Mouse (Mus musculus): Measurements from ENCODE around the gene Slc15a2. TPM values are rescaled to one million over a fixed set of nuclear protein-coding genes. Genes with fewer than 3 reads are reported as not detected.
A peak's percentile ranks its signal among the peaks of the same experiment; 100 is the strongest.

The Slc15a2 gene
- total RNA-seq, 2 experiments from 2014 or later, result 35.1 to 35.7 TPM

DNA sequence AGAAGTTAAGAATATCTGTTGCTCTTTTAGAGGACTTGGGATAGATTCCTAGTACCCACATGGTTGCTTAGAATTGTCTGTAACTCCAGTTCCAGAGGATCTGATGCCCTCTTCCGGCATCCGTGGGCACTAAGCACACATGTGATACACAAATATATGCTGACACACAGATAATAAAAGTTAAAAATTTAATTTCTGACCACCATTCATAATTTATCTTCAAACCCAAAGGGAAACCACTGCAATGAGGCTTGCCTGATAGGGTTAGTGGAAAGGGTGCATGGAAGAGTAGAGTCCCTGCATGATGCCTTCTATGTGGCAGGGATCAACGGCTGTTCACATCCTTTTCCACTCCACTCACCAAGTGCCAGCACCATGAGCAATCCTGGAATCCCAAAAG is 13.1 kb downstream of the Slc15a2 start:
- intact Hi-C loops (cut with DNase I), result no loop called here
- no peak for DNase-seq (ENCODE audit: extremely low spot score in 1 of 2, low spot score in 2 of 2)

DNA sequence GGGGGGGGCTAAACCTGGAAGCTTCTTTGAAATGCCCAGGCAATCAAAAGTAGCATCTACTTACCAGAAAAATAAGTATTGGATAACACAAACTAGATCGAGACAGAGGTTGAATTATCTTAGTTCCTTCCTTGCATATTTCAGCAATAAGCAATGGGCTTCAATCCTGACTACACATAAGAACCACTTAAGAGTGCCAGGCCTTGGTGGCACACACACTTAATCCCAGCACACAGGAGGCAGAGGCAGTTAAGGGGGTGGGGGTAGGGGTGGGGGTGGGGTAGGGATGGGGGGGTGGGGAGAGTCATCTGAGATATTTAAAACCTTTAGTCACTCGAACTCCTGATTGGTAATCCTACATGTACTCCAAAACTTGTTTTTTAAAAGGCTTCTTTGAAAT is 13.5 kb downstream of the Slc15a2 start:
- intact Hi-C loops (cut with DNase I), result no loop called here
- no peak for DNase-seq (ENCODE audit: extremely low spot score in 1 of 2, low spot score in 2 of 2)

DNA sequence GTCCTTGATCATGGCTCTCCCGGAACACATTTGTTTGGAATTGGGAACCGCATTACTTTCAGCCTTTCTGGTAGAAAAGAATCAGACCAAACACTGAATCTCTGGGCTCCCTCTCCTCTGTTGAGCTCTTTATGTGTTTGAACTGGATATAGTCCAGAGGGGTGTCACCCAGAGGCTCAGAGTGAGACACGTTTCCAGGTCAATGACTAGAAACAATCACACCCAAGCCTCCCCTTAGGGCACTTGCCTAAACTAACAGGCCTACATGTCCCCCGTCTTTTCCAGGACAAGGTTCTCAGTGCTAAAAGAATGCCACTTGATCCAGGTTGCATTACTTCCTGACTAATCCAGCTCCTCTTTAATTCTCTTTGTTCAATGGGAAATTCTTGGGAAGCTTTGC is 13.9 kb downstream of the Slc15a2 start:
- peak in 1 of 2 experiments; percentile 46 for DNase-seq (ENCODE audit: extremely low spot score in 1 of 2, low spot score in 2 of 2)
- intact Hi-C loops (cut with DNase I), result no loop called here

DNA sequence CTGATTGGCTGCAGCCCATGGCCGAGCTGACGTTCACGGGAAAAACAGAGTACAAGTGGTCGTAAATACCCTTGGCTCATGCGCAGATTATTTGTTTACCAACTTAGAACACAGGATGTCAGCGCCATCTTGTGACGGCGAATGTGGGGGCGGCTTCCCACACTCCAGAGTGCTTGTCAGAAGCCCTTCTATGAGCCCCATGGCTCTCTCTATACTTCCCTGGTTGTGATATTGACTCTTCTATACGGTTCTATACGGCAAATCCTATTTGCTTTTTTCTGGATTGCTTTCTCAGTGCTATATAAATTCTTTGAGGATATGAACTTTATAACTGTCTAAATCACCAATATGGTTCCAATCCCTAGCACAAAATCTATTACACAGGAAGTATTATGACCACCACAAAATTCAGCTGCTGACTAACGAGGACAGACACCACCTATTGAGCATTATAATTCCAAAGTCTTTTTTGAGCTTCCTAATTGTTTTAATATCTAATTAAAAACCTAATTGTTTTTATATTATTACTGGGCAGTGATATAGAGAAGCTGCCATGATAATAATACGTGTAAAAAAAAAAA is 14.5 kb downstream of the Slc15a2 start:
- intact Hi-C loops (cut with DNase I), result no loop called here
- DNase-seq (ENCODE audit: extremely low spot score in 1 of 2, low spot score in 2 of 2), result no peak

DNA sequence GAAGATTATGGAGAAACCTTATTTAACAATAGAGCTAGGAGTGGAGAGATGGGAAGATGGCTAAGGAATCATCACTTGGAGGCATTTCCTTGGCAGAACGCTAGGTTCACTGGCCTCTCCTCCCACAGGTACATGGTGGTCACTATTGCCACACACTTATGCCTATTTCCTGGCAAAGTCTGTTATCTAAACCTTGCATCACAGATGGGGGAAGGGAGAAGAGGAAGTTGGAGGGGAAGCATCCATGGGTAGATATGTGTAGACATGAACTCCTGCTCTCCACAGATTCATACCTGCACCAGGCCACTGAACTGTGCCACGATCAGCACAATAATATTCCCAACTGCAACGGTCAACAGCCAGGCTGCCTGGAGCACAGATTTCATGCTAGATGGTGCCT is 32.8 kb downstream of the Slc15a2 start:
- no peak for DNase-seq (ENCODE audit: extremely low spot score in 1 of 2, low spot score in 2 of 2)
- intact Hi-C loops (cut with DNase I), result no loop called here

DNA sequence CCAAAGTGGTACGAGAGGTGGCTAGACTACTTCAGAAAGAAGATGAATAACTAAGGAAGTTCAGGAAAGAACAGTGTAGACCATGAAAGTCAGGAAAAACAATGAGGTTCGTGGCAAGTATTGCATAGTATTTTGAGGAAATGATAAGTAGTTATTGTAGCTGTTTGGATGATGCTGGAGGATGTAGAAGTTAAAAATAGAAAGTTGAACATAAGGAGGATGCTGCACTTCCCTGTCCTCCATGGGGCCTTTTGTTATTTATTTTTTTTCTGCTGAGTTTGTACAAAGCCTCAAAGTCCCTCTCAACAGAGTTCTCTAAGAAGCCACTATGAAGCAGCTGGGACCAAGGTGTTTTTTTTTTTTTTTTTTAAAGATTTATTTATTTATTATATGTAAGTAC is 37.0 kb downstream of the Slc15a2 start:
- intact Hi-C loops (cut with DNase I), result loop anchor here (10.0 kb wide), 1 partner anchor 47 kb away; no protein-coding TSS in a partner anchor

DNA sequence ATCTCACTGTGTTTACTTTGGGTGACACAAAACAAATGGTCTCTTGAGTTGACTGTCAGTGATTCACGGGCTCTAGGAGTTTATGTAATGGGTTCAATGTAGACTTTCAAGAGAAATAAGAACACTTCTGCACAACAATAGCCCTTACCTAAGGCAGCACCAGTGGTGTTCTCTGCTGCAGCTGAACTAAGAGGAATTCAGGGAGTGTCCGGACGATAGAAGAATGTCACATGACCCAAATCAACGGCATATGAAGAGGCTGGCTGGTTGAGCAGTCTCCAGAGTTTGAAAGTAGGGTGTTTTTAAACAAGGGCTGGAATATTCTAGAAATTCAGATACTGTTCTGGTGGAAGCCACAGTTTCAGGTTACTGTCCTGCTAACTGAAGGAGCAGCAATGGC is 37.7 kb downstream of the Slc15a2 start:
- intact Hi-C loops (cut with DNase I), result loop anchor here (10.0 kb wide), 1 partner anchor 48 kb away; no protein-coding TSS in a partner anchor
- no peak for DNase-seq (ENCODE audit: extremely low spot score in 1 of 2, low spot score in 2 of 2)

More for the DNA sequence above, 37.0 kb downstream of the Slc15a2 start:
- no peak for DNase-seq (ENCODE audit: extremely low spot score in 1 of 2, low spot score in 2 of 2)

DNA sequence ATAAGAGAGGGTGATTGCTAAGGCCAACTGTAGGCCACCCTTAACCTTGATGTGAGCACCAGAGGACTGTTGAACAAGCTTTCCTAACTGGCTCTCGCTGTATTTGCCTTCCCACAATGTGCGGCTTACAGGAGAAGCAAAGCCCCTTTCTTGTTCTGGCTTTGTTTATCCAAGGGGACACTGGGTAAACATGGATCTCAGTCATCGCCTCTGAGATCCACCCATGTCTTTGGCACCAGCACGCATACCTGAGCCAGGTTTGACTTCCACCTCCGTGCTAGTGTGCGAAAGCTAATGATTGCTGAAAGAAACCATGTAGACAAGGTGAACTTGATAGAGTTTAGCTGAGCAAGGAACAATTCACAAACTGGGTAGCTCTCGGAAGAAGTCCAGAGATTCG is 41.2 kb downstream of the Slc15a2 start:
- intact Hi-C loops (cut with DNase I), result loop anchor here (10.0 kb wide), 1 partner anchor 51 kb away; no protein-coding TSS in a partner anchor
- no peak for DNase-seq (ENCODE audit: extremely low spot score in 1 of 2, low spot score in 2 of 2)

DNA sequence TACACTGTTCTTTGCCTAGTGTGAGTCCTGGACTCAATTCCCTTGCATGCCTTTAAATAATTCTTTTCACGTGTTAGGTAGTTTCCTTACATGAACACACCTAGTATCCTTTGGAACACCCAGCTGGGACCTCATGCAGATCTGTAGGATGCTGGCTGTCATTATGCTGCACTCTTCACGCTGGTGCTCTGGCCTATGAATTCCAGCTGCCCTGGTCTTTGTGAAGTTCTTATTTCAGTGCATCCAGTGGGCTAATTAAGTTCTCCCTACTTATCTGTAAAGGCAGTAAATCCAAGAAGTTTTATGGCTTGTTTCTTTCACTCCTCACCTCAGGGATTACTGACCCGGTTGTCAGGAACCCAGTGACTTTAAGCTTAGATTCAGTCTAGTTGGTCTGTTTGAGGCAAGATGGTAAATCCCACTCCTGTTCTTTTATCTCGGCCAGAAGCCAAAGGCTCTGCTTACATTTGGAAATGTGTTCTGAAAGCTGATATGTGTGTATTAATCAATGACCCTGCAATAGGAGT is 45.3 kb downstream of the Slc15a2 start:
- DNase-seq (ENCODE audit: extremely low spot score in 1 of 2, low spot score in 2 of 2), result no peak
- intact Hi-C loops (cut with DNase I), result no loop called here

DNA sequence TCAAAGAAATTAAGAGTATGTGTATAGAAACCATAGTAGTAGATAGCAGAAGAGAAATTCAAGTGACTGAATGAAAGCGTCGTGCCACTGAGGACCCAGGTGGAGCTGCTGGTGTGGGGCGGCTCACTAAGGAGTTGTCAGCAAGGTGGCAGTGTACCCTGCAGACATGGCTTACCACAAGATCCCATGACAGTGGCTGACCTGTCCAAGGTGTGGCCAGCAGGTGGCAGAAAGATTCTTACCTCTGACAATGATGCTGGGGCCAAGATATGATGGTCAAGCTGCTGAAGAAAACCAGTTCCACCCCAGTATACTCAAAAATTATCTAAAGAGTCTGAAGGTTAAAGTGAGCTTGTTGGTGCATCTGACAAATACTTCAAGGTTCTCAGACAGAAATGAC is 49.3 kb downstream of the Slc15a2 start:
- intact Hi-C loops (cut with DNase I), result no loop called here
- no peak for DNase-seq (ENCODE audit: extremely low spot score in 1 of 2, low spot score in 2 of 2)

DNA sequence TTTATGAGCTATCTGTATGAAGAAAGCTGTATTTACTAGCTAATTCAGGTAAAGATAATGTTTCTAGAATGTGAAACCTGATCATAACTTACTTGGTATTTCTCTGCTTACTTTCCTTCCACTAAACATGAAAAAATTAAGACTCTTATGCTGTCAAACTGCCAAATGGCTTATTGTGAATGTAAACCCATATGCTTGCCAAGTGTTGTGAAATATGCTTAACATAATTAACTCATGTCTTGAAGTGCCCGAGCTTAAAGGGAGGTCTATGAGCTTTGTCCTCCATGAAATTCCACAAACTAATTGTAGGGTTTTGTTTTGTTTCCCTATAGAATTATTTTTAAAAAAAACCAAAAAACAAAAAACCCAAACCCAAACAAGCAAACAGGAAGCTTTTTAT is 50.9 kb downstream of the Slc15a2 start:
- no peak for DNase-seq (ENCODE audit: extremely low spot score in 1 of 2, low spot score in 2 of 2)
- intact Hi-C loops (cut with DNase I), result no loop called here

DNA sequence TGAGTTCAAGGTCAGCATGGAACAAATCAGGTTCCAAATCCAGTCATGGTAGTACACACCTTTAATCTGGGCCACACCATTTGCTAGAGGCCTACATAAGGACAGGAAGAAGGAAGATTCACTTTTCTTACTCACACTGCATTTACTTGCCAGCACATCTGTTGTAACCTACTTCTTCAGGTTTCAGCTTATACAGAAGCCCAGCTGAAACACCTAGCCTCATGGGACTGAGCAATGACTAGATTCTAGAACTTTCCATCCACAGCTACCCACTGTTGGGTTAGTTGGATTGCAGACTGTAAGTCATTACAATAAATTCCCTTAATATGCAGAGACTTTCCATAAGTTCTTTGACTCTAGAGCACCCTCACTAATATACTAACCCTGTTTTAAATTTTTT is 52.2 kb downstream of the Slc15a2 start:
- no peak for DNase-seq (ENCODE audit: extremely low spot score in 1 of 2, low spot score in 2 of 2)
- intact Hi-C loops (cut with DNase I), result no loop called here

DNA sequence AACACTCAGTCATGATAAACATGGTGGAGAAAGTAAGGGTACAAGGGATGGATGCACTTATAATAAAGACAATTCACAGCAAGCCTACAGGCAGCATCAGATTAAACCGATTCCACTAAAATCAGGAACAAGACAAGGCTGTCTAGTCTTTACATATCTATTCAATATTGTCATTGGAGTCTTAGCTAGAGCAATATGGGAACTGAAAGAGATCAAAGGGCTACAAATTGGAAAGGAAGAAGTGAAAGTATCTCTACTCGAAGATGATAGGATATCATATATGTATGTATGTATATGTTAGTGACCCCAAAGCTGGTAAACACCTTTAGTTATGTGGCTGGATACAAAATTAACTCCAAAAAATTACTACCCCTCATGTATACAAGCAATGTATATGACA is 55.8 kb downstream of the Slc15a2 start:
- intact Hi-C loops (cut with DNase I), result no loop called here
- no peak for DNase-seq (ENCODE audit: extremely low spot score in 1 of 2, low spot score in 2 of 2)

DNA sequence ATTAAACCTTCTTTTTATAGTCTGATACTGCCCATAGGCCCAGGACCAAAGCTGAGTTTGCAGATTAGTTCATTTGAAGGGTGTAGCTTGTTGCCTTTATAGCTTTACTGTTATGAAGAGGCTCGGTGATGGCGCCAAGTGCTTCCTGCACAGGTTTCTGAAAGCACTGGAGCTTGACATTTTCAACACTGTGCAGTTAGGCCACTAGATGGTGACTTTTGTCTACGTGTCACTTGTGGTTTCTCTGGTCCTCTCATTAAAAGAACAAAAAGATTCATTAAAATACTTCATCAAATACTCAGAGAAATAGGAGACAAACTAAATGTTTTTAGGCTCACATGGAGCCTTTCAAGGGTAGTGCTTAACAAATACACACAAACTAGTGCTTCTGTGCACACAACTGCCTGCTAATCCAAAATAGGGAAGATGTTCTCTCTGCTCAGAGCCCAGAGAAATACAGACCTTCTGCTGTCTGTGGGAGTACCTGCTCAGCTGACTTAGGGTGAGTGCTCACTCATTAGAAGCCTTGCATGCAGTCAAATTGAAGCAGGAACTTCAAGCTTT is 60.8 kb downstream of the Slc15a2 start:
- intact Hi-C loops (cut with DNase I), result loop anchor here (2.0 to 5.0 kb wide), 2 partner anchors 93 to 252 kb away; no protein-coding TSS in a partner anchor
- DNase-seq (ENCODE audit: extremely low spot score in 1 of 2, low spot score in 2 of 2), result peak in 1 of 2 experiments; percentile 17

DNA sequence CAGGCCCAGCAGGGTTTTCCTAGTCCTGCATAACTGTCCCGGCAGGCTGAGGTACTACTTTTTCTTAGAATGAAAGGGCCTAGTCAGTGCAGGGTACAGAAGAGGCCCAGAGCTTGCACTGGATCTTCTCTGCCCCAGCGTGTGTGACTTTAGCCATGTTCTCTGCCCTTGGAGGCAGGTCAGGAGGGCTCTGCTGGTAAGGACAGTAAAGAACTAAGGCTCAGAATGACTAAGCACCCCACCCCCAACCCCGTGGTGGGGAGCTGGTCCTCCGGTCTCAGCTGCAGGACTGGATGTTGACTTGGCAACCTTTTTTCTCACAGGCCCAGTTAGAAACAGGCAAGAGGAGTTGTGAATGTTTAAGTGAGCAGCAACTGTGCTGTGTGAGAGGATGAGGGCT is 62.0 kb downstream of the Slc15a2 start:
- intact Hi-C loops (cut with DNase I), result loop anchor here (2.0 to 5.0 kb wide), 2 partner anchors 94 to 250 kb away; no protein-coding TSS in a partner anchor

DNA sequence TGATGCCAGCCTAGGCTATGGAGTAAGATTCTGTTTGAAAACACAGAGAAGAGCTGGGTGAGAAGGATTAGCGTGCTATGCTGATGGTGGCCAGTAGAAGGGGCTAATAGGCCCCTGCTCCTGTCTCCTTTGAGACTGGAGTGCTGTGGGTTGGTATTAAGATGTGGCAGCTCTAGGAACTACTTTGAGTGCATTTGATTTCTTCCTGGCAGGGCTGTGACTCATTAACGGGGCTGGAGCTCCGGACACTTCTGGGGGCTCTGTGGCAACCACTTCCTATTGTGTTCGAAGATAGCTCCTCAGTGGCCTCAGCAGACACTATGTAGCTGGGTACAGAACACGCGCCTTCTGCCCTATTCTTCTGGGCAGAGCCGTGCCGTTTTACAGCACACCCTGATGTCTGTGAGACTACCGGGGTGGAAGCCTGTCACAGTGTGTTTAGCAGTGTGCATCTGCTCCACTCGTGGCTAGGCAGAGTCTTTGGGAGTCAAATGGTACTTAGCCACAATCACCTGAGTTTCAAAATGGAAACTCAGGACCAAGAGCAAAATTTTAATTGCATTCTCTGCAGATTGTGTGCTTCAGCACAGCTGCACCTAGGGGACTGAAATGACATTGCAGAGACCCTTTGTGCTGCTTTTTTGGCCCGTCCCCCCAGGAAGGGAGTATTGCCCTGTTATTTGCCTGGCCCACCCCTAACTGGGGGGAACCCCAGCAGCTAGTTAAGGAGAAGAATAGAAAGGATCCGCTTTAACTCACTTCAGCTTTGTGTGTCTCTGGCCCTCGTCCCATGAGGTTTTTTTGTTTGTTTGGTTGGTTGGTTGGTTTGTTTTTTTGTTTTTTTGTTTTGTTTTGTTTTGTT is 64.3 kb downstream of the Slc15a2 start:
- no peak for DNase-seq (ENCODE audit: extremely low spot score in 1 of 2, low spot score in 2 of 2)
- intact Hi-C loops (cut with DNase I), result loop anchor here (5.0 kb wide), 1 partner anchor 248 kb away; no protein-coding TSS in a partner anchor

More for the DNA sequence above, 62.0 kb downstream of the Slc15a2 start:
- no peak for DNase-seq (ENCODE audit: extremely low spot score in 1 of 2, low spot score in 2 of 2)

DNA sequence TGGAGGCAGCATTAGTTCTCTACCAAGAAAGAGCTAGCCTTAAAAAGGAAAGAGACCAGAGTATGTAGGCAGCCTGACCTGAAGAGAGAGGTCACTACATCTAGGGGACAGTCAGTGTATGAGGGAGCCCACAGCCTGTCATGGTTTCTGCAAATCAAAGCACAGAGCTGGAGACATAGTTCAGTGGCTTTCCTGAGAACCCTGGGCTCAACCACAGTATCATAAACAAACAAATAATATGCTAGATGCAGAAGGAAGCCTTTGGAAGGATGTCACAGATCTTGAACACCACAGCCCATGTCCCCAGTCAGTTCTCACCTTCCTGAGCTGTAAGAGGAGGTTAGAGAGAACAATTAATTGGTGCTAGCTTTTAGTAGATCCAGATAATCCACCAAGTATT is 66.1 kb downstream of the Slc15a2 start:
- intact Hi-C loops (cut with DNase I), result no loop called here
- DNase-seq (ENCODE audit: extremely low spot score in 1 of 2, low spot score in 2 of 2), result no peak

DNA sequence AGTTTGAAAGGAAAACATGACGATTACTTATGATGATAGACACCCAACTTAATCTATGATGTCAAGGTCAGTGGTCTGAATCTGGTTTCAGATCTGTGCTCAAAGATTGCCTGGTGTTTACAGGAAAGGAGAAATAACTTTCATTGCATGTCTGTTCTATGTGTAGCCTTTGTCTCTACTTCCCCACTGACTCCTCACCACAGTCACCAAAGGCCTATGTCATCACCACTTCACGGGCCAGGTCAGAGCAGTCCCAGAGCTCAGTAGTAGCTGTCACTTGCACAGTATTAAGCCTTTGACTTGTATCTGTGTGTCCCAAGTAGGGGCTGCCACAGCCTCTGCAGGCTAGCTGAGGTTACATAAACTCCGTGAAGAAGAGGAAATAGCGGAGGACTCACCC is 67.3 kb downstream of the Slc15a2 start:
- intact Hi-C loops (cut with DNase I), result no loop called here
- DNase-seq (ENCODE audit: extremely low spot score in 1 of 2, low spot score in 2 of 2), result no peak

DNA sequence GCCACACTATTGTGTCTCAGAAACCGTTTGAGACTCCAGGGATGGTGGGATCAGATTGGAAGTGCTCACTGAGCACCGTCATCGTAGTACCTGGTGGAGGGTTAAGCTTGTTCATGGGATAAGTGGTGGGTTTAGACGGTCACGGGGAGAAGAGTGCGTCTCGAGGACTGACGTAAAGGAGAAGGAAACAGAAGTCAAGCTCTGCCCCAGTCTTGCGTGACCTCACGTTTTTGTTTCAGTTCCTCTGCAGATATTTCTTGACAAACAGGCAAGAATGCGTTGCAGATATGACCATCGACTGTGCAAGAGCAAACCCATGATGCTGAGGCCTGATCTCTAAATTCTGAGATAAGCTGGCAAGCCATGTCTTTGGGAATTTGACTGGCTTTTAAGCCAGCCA is 73.0 kb downstream of the Slc15a2 start:
- intact Hi-C loops (cut with DNase I), result no loop called here
- no peak for DNase-seq (ENCODE audit: extremely low spot score in 1 of 2, low spot score in 2 of 2)

DNA sequence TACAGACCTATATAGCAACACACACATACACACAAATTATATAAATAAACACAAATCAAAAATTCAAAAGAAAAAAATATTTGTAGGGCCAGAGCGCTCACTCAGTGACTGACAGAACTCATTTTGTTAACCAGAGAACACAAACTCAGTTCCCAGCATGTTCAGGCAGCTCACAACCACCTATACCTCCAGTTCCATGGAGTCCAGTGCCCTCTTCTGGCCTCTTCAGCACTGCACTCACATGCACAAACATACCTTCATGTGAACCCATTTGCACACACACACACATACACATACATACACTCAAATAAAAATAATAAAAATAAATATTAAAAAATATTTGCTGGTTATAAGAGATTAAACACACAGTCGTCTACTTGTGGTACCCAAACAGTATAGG is 74.0 kb downstream of the Slc15a2 start:
- no peak for DNase-seq (ENCODE audit: extremely low spot score in 1 of 2, low spot score in 2 of 2)
- intact Hi-C loops (cut with DNase I), result no loop called here
